Mouse (Mus musculus): ENCODE results near the gene Hoxb1.

The Hoxb1 gene

GRCm38 (mm10) chr11:96365441-96366091 is at the start of gene Hoxb1:
Gene Hoxb1, plus strand, starts transcription at chr11:96365752.
- no peak for DNase-seq

- DNase-seq: no peak
Observed at GRCm38 (mm10) chr11:96316696-96317607, 48.6 kb upstream of the Hoxb1 start.

- no peak for DNase-seq
Observed at GRCm38 (mm10) chr11:96317608-96318367, 47.8 kb upstream of the Hoxb1 start, which contains the start of gene Hoxb4. Gene Hoxb4, plus strand, starts transcription at chr11:96318267.

DNA sequence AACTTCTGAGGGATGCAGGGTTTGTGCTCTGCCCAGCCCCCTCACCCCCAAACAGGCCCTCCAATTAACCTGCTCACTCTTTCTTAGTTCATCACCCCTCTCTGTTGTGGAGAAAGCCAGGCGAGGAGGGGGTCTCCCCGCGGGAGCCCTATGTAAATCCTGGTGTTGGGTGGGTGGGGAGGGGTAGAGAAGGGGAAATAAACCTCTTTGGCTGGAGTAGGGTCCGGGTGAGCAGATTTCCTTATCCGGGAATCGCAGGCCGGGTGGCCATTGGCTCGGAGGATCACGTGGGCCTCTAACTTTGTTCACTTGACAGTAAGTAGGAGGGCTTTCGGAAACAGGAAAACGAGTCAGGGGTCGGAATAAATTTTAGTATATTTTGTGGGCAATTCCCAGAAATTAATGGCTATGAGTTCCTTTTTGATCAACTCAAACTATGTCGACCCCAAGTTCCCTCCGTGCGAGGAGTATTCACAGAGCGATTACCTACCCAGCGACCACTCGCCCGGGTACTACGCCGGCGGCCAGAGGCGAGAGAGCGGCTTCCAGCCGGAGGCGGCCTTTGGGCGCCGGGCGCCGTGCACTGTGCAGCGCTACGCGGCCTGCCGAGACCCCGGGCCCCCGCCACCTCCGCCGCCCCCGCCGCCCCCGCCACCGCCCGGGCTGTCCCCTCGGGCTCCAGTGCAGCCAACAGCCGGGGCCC is 47.0 kb upstream of the Hoxb1 start:
- peak; percentile 50 to 60 for DNase-seq

DNA sequence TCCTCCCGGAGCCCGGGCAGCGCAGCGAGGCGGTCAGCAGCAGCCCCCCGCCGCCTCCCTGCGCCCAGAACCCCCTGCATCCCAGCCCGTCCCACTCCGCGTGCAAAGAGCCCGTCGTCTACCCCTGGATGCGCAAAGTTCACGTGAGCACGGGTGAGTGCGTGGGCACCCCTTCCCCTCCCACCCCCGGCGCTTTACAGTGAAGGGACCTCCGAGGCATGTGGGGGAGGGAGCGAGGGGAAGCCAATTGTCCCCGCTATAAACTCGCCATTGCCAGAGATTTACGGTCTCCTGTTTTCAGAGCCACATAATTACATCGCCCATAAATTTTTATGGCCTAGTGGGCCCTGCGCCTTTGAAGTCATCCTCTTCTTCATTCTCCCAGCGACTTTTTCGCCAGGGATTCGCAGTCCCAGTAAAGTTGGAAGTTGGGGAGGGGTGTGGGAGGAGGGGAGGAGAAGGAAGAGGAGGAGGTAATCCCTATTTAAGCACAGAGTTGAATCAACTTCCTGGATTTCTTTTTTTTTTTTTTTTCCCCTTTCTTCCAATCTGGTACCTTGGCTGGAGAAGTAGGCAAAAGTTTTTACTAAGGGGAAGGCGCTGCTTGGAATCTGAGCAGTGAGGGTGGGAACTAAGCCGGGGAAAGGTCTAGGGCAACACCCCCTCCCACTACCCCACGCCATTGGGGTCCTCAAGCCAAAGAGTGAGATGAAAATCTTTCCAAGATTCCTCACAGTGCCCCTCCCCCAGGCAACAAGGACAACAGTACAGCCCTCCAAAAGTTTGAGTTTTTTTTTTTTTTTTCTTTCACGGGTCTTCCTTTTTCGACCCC is 46.3 kb upstream of the Hoxb1 start:
- no peak for DNase-seq

- no peak for DNase-seq
Observed at GRCm38 (mm10) chr11:96319910-96320309, 45.6 kb upstream of the Hoxb1 start.

- no peak for DNase-seq
Observed at GRCm38 (mm10) chr11:96320688-96321087, 44.9 kb upstream of the Hoxb1 start.

- no peak for DNase-seq
Observed at GRCm38 (mm10) chr11:96321846-96322245, 43.7 kb upstream of the Hoxb1 start.

- DNase-seq: no peak
Observed at GRCm38 (mm10) chr11:96322738-96323137, 42.8 kb upstream of the Hoxb1 start.

- no peak for DNase-seq
Observed at GRCm38 (mm10) chr11:96323154-96323553, 42.4 kb upstream of the Hoxb1 start, which contains the start of gene Hoxb3. Gene Hoxb3, plus strand, starts transcription at chr11:96323326.

- DNase-seq: no peak
Observed at GRCm38 (mm10) chr11:96324125-96324524, 41.4 kb upstream of the Hoxb1 start.

- DNase-seq: no peak
Observed at GRCm38 (mm10) chr11:96324965-96325364, 40.6 kb upstream of the Hoxb1 start.

- DNase-seq: no peak
Observed at GRCm38 (mm10) chr11:96325747-96326212, 39.8 kb upstream of the Hoxb1 start.

DNA sequence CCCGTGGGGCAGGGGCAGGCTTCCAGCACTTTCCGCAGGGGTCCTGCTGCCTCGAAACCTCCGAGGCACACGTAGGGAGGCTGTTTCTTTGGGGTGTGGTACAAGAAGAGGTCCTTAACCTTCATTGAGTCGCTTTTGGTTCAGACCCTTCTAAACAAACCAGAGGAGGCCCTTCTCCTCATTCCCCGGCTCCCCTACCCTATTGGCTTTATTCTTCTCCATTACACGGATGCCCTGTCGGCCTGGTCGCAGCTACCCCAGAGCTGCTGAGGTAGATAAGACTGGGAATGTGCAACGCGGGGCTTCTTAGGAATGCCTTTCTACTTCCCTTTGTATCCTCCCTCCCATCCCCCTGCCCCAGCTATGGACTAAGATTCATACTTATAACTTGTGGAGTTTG is 38.8 kb upstream of the Hoxb1 start:
- no peak for DNase-seq

DNA sequence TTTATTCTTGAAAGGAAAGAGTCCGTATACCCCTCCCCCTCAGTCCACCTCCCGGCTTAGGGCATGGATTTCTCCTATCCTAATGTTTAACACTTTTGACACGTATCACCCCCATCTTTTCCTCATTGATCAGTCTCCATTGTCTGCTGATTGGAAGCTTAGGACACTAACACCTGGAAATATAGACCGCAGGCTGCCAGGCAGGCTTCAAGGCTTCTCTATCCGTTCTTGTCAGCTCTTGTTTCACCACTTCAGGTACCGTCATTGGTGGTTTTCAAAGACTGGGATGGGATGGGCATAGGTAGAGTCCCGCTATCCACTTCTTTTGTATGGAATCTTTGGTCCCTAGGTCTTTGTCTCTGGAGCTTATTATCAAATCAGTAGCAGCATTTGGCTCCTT is 38.4 kb upstream of the Hoxb1 start:
- DNase-seq: no peak

GRCm38 (mm10) chr11:96327750-96328149 is 37.8 kb upstream of the Hoxb1 start:
- DNase-seq: no peak

DNA sequence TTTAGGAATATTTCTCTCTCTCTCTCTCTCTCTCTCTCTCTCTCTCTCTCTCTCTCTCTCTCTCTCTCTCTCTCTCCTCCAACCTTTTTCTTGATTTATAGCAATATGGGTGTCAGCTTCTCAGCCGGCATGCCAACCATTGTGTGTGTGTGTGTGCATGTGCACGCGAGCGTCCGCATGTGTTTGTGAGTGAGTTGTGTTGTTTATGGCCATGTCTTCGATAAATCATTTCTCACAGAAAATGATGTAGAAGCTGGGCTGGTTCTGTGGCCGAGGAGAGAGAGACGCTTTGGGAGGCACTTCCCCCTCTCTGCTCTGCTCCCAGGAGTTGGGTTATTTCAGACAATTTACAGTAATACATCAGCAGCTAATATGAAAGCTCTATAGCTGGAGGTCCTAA is 36.9 kb upstream of the Hoxb1 start:
- no peak for DNase-seq

GRCm38 (mm10) chr11:96332105-96332504 is 33.4 kb upstream of the Hoxb1 start:
- no peak for DNase-seq

GRCm38 (mm10) chr11:96332618-96333032 is 32.9 kb upstream of the Hoxb1 start:
- DNase-seq: no peak

- DNase-seq: no peak
Observed at GRCm38 (mm10) chr11:96333241-96334001, 32.1 kb upstream of the Hoxb1 start.

DNA sequence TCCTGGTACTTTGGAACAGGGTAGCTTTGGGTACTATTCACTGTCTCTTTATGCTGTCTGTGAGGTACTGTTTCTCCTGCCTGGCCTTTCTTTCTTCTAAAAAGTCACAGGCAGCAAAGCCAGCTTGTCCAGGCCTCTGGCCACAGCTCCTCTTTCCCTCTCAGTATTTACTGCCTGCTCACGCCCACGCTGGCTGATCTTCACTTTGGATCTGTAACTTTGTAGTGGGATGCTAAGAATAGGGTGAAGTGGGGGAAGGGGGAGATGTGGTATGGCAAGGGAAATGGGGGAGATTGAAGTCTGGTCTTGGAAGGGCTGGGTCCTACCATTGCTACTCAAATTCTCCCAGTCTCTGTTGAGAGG is 31.6 kb upstream of the Hoxb1 start:
- no peak for DNase-seq

All from thymus, adult 18-20 months (tissue).